Mouse (Mus musculus) brain, adult 10 weeks (tissue): ENCODE results near the gene Capn5. TPM values are rescaled to one million over a fixed set of nuclear protein-coding genes. Genes with fewer than 3 reads are reported as not detected.

Experiments
- polyA plus RNA-seq: library from polyadenylated mRNA; stranded (reverse); fragments of 350-450 nt; fragmentation: Illumina TruSeq; extraction: RNeasy Lipid Tissue Mini Kit (QIAGEN cat#74804); gene quantifications from one replicate; pipeline ENCODE4 v1.2.3, GENCODE M21; 2015; ENCODE audit warnings: low read depth, low replicate concordance

The Capn5 gene
- polyA plus RNA-seq: 23.4 TPM

DNA sequence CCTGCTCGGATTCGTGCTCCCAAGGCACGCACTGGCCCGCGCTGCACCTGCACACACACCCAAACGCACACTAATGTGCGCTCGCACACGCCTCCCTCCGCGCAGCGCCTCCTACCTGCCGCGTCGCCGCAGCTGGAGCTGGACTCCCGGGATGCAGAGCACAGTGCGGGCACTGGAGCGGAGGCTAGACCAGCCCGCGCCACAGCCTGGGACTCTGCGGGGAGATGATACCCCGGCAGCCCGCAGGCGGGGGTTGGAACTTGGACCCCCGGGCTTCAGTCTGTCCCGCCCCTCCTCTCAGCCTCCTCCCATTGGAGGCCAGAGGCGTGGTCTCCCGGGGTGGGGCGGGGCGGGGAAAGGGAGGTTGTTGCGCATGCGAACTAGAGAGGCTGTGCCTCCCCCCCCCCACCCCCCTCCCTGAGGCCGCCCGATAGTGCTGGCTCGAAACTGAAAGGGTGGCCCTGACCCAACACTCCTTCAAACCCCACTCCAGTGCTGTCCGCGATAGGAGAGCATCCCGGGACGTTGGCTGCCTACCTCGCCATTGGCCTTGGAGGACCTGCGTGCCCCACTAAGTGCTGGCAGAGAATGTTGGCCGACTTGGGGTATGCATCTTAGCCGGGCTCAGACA, at the start of gene Capn5:
Gene Capn5 (minus strand): TSS at position 346 of the 631 bp plus-strand sequence.

DNA sequence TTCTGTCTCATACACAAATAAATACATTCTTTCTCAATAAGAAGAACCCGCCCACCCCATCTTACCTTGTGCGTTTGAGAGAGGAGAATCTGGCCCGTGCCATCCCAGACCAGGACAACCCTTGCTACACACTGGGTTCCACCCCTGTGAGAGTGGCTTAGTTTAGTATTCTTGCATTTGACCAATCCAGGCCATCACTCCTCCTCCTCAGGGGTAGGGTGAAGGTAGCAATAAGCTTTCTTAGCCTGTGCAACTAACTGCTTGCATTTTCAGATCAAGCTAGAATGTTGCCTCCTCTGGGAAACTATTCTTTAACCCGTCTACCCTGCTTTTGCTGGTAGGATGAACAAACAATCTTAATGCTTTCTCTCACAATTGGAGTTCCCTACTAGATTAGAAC, 21.3 kb upstream of the Capn5 start, which contains the start of gene B3gnt6:
Gene B3gnt6 (minus strand): TSS at position 101 of the 400 bp plus-strand sequence.

DNA sequence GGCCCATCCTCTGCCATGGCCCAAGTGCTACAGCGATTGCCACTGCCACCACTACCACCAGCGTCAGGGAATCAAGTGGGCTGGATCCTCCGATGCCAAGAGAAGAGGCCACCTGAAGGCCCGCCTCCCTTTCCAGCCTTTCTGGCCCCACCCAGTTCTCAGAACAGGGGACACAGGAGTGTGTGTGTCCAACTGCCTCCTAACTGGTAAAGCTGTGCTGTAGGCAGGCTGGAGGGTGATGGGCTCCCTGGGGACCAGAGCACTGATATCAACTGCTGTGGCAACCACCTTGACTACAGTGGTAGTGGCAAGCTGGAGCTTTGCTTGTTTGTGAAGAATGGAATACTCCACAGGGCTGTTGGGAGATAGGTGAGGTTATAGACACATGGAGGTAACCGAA, 32.7 kb downstream of the Capn5 start, which contains the start of gene Omp:
Gene Omp (minus strand): TSS at position 101 of the 400 bp plus-strand sequence.

DNA sequence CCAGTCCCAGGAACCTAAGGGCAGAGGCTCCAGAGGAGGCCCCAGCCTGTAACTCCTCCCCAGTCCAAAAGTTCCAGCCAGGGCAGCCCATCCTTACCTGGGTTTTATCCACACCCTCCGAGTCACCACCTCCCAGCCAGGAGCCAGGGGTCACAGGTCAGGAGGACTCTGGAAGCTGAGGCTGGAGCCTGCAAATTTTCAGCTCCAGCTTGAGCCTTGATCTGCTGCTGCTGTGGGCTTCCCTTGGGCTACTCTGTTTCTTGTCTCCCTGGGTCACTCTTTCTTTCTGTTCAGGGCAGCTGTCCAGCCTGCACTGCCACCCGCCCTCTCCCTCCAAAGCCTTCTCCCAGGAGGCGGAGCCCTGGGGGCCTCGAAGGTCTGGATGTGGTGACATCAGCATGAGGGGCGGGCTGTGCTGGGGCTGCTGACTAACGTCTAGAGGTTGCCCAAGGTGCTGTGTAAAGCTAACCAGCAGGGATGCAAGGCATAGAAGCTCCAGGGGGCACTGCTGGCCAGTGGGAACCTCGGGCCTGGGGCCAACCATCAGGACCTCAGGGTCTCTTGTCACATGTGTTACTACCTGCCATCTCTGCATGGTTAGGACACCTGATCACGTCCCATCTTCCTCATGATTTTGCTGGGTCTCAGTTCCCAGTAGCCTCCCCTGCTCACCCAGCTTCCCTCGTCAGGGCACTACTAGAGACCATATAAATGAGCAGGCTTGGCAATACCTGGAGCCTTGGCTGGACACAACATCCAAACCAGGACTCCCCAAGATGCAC, 58.7 kb downstream of the Capn5 start, which contains the start of gene Myo7a:
Gene Myo7a (minus strand): TSS at position 346 of the 782 bp plus-strand sequence.

Other genes starting within 250 kb of the Capn5 start
- 12.1 TPM for gene Myo7a, start 58.8 kb downstream of the Capn5 start, polyA plus RNA-seq
- 0.48 TPM for gene Omp, start 32.8 kb downstream of the Capn5 start, polyA plus RNA-seq
- 0.24 TPM for gene B3gnt6, start 21.2 kb upstream of the Capn5 start, polyA plus RNA-seq
- gene Acer3, start 142.9 kb upstream of the Capn5 start, polyA plus RNA-seq: 16.2 TPM
- gene Tsku, start 183.1 kb upstream of the Capn5 start, polyA plus RNA-seq: 2.1 TPM